Mouse (Mus musculus): ENCODE measurements at regions not wholly inside any gene's neighbourhood (a gene's known extent, or its start where the extent isn't known, plus 50 kb on each side); places are given as distances from the start of the nearest gene placed in this dataset.

DNA sequence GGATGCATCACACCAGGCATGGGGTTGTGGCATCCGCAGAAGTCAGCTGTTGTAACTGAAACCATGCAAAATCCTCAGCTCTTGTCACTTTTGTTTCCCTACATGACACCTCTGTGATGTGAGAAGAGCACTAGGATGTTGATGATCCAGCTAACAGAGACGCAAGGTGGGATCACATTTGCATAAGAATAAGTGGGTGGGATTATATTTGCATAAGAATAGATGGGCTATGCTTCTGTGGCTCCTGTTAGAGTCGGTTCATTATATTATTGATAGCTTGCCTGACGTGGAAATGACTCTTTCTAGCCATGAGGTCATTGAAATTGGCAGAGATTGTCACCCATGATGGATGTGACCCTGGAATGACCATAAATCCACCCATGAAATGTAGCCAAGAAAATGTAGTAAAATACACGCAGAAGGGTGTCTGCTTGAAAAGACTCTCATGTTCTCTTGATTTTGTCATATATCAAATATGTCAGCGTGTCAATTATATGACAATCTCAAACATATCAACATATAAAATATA is 102.2 kb upstream of the Arg1 start:
- no peak for DNase-seq

DNA sequence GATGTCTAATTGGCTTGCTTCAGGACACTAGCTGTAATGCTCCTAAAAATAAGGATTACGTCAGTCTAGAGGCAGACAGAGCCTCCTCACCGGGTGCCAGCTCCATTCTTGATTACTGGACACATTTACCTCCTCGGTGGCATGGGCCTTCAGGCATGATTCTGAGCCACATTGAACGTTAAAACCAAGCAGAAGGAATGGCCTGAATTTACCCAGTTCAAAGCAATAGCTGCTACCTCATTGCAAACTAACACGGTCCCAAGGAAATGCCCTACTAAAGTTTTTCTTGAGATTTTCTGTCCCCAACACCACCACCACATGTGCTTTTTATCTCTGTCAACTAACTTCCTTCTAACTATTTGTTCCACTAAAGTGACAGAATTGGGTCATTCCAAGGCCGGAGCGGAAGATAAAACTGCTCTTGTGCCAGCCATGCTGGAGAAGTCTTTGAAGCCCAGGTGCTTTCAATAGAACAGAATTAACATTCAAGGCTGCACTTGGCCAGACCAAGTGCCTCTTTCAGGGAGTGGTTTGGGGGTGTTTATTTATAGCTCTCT is 96.4 kb upstream of the Arg1 start:
- peak in 1 of 2 experiments; percentile 28 for DNase-seq

DNA sequence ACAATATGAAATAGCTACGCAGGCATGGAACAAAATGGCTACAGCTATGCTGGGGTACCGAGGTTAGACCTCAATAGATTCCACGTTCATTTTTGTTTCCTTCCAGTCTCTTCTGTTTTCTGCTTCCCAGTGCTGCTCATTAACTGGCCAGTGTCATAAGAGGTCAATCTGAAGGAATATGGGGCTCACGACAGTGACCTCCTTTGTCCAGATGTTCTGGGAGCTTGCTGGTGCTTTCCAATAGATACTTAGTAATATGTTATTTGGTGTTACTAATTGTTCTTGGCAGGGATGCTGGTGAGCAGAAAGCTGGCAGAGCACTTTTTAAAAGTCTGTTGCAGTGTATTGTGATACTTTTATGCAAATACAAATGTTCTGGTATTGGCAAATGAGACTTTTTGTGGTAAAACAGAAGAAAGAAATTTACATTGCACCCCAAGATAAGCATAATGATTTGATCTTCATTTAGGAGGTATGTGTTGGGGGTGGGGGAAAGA is 95.8 kb upstream of the Arg1 start:
- no peak for DNase-seq

DNA sequence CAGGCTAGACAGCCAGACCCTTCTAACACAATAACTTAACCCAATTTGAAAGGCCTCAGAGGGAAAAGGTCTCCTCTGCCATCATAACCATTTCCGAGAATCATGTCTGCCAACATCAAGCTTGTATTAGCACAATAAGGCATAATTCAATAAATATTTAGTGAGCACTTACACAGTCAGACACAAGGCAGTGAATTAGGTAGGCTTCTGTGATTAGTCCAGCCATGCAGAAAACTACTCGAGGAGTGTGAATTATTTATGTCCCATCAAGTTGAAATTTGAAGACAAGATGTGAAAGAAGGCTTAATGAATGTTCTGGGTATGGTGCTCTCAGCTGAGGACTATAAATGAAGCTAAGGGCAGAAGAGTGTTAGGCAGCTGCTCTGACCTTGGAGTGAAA is 91.7 kb upstream of the Arg1 start:
- DNase-seq: no peak

DNA sequence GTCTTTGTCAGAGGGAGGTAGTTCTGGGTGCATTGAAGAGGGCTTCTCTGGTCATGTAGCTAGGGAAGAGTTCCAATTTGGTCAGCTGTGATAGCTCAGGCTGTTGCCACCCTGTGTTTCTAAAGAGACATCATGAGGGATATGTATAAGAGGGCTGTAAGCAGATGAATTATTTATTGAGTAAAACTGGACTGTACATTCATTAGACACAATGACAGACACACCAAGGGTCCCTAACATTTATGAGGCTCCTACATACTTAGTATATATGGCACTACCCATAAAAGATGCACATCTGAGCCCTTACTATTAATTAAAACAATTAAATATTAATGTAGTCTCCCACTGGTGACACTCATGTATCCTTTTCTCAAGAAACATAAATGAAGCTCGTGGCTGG is 90.6 kb upstream of the Arg1 start:
- DNase-seq: no peak

DNA sequence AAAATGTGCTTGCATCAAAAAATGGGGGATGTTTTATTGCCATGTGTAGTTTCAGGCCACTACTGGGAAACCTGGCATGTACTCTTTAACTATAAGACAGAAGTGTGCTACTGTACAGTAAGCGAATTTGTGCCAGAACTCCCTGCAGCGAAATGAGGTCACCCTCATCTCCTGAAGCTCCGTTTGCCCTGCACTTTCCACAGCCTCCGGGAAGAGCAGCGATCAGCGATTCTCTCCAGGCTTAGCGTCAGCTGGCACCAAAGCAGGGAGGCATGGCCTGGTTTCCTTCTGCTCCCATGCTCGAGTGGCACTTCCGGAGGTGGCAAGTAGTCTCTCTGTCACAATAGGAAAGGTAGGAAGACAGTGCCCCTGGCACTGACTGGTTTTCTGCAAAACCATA is 88.8 kb upstream of the Arg1 start:
- DNase-seq: no peak

DNA sequence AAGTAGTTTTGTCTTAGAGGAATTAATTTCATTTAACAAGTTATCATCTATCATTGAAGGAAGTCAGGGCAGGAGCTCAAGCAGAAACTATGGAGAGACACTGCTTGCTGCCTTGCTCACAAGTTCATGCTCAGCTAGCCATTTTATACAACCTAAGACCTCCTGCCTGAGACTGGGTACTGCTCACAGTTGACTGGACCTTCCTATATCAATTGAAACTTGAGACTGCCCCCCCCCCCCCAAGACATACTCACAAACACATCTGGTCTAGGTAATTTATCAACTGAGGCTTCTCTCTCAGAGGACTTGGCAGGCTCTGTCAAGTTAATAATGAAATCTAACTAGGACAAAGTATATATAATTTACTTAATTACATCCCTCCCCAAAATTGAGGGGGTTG is 84.8 kb upstream of the Arg1 start:
- DNase-seq: no peak

DNA sequence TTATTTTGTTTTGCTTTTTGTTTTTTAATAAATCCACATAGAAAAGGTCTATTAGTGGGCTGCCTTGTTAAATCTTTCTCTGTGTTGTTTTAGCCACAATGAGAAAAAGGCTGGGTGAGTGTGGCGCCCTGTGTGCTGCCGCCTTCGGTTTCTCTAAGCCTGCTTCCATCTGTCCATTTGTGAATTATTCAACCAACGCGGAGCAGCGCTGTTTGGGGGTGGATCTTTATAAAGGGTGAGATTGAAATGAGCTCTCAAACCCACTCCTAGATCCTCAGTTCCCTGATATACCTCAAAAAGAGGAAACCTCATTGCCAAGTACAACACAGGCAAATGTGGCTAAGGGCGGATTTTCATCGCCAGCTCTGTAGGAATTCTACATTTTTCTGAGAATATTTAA is 74.0 kb upstream of the Arg1 start:
- no peak for DNase-seq

DNA sequence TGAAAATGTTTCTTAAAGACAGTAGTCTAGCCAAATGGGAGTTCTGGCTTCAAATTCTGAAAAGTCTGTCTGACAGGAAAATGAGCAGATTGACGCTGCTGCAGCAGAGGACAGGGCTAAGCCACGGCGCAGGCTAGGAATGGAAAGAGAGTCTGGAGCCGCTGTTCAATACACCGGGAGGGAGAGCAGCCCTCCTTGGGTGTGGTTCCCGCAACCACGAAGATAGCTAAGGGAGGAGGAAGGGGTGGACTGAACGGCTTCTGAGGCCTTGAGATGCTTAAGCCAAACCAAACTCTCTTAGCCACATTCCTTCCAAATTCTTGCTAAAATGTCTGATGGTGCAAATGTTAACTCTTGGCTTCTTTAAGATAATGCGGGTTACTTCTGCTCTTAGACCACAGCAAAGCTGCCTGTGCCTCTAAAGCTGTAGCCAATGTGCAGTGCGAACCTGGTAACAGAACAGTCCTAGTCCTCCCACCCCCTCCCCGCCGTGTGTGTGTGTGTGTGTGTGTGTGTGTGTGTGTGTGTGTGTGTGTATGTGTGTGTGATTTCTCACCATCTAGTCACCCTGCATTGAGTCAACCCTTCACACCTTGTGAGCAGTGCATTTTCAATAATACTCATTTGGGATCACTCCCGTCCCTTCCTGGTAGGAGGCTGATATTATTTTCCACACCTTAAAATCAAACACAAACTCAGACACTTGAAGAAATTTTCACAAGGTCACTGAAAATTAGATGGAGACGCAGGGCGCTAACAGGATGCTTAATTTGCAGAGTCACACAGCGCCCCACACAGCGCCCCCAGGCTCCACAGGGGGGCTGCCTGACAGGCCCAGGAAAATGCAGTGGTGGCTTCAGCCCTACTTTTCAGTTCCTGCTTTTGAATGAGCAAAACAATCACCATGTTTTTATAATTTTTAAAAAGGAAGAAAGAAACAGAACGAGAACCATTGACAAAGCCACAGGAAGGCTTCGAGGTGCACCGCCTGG is 73.2 kb upstream of the Arg1 start:
- no peak for DNase-seq

DNA sequence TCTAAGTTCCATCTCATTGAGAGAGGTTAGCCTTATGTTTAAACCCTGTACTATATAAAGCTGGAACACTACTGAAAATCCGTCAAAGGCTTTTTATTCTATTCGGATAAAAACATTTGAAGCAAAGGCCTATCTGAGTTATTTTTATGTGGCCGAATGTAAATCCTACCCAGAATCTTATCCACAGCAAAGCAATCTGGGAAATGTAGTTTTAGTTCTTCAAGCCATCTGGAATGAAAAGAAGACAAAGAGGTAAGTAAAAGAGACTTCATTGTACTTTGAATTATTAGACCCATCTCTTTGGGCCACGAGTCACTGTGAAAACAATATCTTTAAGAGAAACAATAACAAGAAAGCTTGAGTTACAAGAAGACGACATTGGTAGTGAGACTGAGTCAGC is 72.5 kb upstream of the Arg1 start:
- no peak for DNase-seq

DNA sequence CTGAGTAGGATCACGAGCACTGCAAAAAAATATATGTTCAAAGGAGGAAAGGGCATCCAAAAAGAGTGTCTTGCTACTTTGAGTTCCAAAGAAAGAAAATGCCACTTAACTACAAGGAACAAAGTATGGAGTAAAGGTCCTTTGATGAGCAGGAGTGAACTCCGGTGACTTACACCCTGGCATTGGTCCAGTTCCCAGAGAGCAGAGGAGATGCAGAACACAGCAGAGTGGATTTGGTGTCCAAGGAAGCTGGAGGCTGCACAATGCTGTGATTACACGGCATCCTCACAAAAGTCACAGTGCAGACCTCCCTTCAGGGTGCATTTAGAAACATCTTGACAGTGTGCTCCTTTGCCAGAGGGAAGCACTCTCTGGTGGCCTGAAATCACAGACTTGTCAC is 70.4 kb upstream of the Arg1 start:
- DNase-seq: no peak

DNA sequence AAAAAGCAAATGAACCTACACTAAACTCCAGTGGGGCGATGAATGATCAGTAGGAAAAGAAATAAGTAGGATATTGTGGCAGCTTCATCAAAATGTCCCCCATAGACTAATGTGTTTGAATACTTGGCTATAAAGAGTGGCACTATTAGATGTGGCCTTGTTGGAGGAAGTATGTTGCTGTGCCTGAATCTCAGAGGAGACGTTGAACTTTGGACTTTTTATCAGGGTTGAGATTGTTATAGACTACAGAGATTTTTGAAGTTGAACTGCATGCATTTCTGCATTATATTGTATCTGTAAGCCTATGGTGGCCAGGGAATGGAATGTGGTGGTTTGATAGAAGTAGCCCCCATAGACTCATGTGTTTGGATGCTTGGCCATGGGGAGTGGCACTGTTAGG is 68.5 kb upstream of the Arg1 start:
- DNase-seq: no peak

DNA sequence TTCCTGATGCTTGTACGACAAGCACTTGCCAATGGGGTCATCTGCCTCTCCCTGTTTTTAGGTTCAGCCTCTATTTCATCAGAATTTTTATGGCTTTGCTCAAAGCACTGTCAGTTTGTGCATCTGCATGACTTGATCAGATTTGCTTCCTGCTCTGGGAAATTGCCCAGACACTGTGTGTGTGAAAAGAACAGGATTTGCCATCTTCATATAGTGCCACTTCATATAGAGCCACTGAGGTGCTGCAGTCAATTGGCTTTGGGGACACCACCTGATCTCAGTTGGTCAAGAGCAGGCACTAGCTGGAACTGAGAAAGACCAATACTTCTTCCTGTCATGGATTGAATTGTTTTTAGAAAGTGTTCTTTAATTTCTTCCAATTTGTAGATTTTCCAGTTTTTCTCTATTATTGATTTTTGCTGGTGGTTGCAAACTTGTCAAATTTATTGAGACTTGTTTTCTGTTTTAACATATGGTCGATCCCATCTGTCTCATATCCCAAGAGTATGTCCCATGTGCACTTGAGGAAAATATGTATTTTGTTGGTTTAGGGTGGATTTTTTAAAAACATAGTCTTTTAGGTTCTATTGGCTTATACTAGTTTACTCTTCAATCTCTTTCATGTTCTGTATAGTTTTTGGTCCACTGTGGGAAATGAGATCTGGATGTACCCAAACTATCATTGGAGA is 62.8 kb upstream of the Arg1 start:
- no peak for DNase-seq

DNA sequence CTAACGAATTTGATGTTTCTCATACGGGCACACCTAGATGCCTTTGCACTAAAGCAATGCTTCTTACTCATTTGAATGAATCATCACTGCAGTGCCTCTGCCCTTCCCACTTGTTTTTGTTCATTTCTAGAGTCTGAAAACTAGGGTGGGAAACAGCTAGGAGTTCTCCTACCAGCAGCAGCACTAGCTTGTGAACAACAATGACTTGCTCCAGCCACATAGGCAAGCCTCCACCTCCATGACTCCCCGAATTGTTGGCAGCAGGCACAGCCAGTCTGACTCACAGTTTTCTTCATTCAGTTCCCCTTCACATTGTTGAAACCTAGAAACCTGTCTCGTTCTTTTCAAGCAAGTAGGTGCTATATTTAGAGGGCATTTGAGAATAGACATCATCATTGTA is 57.5 kb upstream of the Arg1 start:
- DNase-seq: no peak

DNA sequence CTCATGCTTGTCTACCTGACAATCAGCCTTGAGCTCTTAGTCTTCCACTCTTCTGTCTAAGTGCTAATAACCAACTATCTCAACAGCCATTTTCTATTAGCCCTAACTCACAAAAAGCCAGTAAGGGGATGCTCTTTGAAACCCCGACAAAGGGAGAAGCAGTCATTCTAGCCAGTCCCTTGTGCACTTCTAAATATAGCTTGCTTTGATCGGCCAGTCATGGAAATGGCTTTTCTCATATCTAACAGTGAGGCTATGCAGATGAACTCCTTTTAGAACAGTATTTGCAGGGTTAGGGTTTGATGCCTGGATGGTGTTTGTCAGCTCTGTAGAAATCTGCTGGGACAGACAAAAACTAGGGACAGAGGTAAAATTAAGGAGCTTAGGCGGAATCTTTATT is 54.5 kb upstream of the Arg1 start:
- DNase-seq: no peak
